Mouse (Mus musculus) kidney, adult 2 months (tissue): ENCODE measurements at regions not wholly inside any gene's neighbourhood (a gene's known extent, or its start where the extent isn't known, plus 50 kb on each side); places are given as distances from the start of the nearest gene placed in this dataset.

Experiments used
- CTCF ChIP-seq: fragments of 200-500 bp; conservative IDR thresholded peaks from 2 replicates; pipeline ENCODE4 v1.5.1; 2011; ENCODE audit warnings: low read depth, mild to moderate bottlenecking, control low read depth, low read length, moderate library complexity, mixed read lengths; ENCODE audit not compliant: insufficient read depth, insufficient read length
- POLR2A ChIP-seq: fragments of 200-500 bp; IDR thresholded peaks from one replicate; pipeline ENCODE4 v1.6.1; 2011; ENCODE audit warnings: low read depth, low read length, control low read depth

- TF ChIP-seq CTCF (no peak), POLR2A (no peak)
Measured at GRCm38 (mm10) chr14:105730786-105731185, 165.8 kb downstream of the Spry2 start.
